In the genomic region with DNA sequence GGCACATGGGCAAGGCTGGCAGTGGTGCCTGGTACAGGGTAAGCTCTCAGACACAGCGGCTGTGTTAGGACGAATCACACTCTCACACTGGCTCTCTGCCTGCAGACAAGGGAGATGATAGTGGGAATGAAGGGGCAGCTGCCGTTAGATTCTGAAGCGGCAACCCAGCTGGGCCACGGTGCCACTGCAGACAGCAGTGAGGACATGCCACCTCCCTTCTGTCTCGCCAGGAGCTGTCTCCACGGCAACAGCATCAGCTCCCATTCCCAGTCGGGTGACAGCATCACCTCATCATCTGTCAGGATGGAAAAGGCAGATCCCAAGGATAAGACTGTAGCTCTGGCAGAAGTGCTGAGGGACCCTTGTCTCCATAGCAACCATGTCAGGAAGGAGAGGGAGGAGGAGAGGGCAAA, we compare ENCODE assay signal across 12 mouse cellular contexts. TPM values are rescaled to one million over a fixed set of nuclear protein-coding genes. Genes with fewer than 3 reads are reported as not detected.
A peak's percentile ranks its signal among the peaks of the same experiment; 100 is the strongest.
DNase-seq lines count a peak whose midpoint lies in the region; ATAC-seq lines count a peak whose summit lies in the region.
"Had no signal": no experiment of that assay in that cellular context is flagged by ENCODE, and none has a peak within 500 bp of the region (broad histone marks: within the 10 kb centered on the region; RNA-seq: fewer than 3 reads in every experiment).

No protein-coding gene starts in this region.

- H3K9ac ChIP-seq in limb, embryonic 13.5 days = no peak overlapping the region
- H3K9ac ChIP-seq: liver, embryonic 12.5 days had no signal

- H3K4me2 ChIP-seq in limb, embryonic 13.5 days (replicated peaks) = no peak overlapping the region
- H3K4me2 ChIP-seq: liver, embryonic 12.5 days had no signal

- H3K4me3 ChIP-seq in limb, embryonic 13.5 days = no peak overlapping the region
- H3K4me3 ChIP-seq in limb, embryonic 10.5 days = no peak overlapping the region
- H3K4me3 ChIP-seq: liver, embryonic 12.5 days had no signal

- peaks cover 6% of the 10 kb centered on the region; the same call in 1 of the 2 replicates for H3K9me3 ChIP-seq in limb, embryonic 13.5 days
- no peaks in the 10 kb centered on the region for H3K9me3 ChIP-seq in limb, embryonic 10.5 days (replicated peaks)
- H3K9me3 ChIP-seq: liver, embryonic 12.5 days had no signal

- no peak for DNase-seq in limb, embryonic 10.5 days (ENCODE audit: low spot score)
- DNase-seq in frontal cortex, adult 2 months (ENCODE audit: extremely low spot score in 1 of 2, low spot score in 1 of 2) = peak; percentile 30 to 65
- peak; percentile 89 for DNase-seq in left cerebral cortex, postnatal 4 days
- peak; percentile 50 to 57 for DNase-seq in right cerebral cortex, adult 2 months (ENCODE audit: low spot score in 2 of 2)
- DNase-seq in adrenal gland, adult 18-20 months (ENCODE audit: low spot score in 2 of 2) = no peak
- no peak for DNase-seq in c-Kit-positive CD71-positive TER-119-positive erythroid progenitor cells, embryonic 14.5 days (ENCODE audit: low spot score)
- DNase-seq: spleen, adult 18-20 months had no signal

- peaks cover 15% of the 10 kb centered on the region for H3K4me1 ChIP-seq in limb, embryonic 13.5 days
- no peaks in the 10 kb centered on the region for H3K4me1 ChIP-seq in limb, embryonic 10.5 days
- H3K4me1 ChIP-seq: liver, embryonic 12.5 days had no signal

- intact Hi-C loops in left cerebral cortex, postnatal 4 days (cut with DNase I) = no loop called here

- 0 out of 2 replicates have a peak, but pooled peaks have one; percentile 31 for ATAC-seq in limb, embryonic 13.5 days (ENCODE audit: low FRiP score, low read depth)
- no peak for ATAC-seq in erythroid progenitor cell, adult 5-6 weeks (replicated peaks; ENCODE audit: low FRiP score, poor library complexity, severe bottlenecking)
- ATAC-seq: liver, embryonic 12.5 days had no signal

- H3K27me3 ChIP-seq in limb, embryonic 13.5 days = no peaks in the 10 kb centered on the region
- no peaks in the 10 kb centered on the region for H3K27me3 ChIP-seq in limb, embryonic 10.5 days (ENCODE audit: low read depth, poor library complexity, severe bottlenecking)
- H3K27me3 ChIP-seq: liver, embryonic 12.5 days had no signal

- H3K36me3 ChIP-seq in limb, embryonic 13.5 days = peaks cover 95% of the 10 kb centered on the region
- peaks cover 100% of the 10 kb centered on the region for H3K36me3 ChIP-seq in limb, embryonic 10.5 days

- WGBS in limb, embryonic 13.5 days = 76% methylated on average over 8 of the region's 8 CpGs
- 84% methylated on average over 8 of the region's 8 CpGs for WGBS in limb, embryonic 10.5 days

- no peak overlapping the region for H3K27ac ChIP-seq in limb, embryonic 13.5 days
- no peak overlapping the region for H3K27ac ChIP-seq in limb, embryonic 10.5 days
- H3K27ac ChIP-seq: liver, embryonic 12.5 days had no signal

RNA-seq across cellular contexts. Expression of gene Soga1, which starts 29.2 kb away (rescaled TPM):
- polyA plus RNA-seq in limb, embryonic 13.5 days (2015; fragmentation: Nextera tagmentation; extraction: Ambion mirVana) = 4.1 and 4.2 TPM in 2 replicates
- 5.3 and 5.7 TPM in 2 replicates for polyA plus RNA-seq in limb, embryonic 10.5 days (2016; fragmentation: Nextera tagmentation; extraction: Ambion mirVana)
- polyA plus RNA-seq in frontal cortex, adult 2 months (2012; rRNA removed) = 8.5 and 10.5 TPM in 2 replicates
- 100 to 1,000 TPM; 104 to 108 TPM for total RNA-seq in left cerebral cortex, postnatal 4 days (2021)
- total RNA-seq in adrenal gland, adult 18-20 months (2021) = 10 to 100 TPM; 31.4 to 36.2 TPM
- 0.36 and 0.42 TPM in 2 replicates for total RNA-seq in erythroid progenitor cell, adult 5-6 weeks (2015; ENCODE audit: low replicate concordance)
- 2.8 and 3.6 TPM in 2 replicates for total RNA-seq in erythroid progenitor cell, adult 5-6 weeks (2017; ENCODE audit: low replicate concordance)

RNA-seq across cellular contexts. Expression of gene Tldc2, which starts 37.0 kb away (rescaled TPM):
- not detected in 2 replicates for polyA plus RNA-seq in limb, embryonic 13.5 days (2015; fragmentation: Nextera tagmentation; extraction: Ambion mirVana)
- polyA plus RNA-seq in limb, embryonic 10.5 days (2016; fragmentation: Nextera tagmentation; extraction: Ambion mirVana) = not detected in 2 replicates
- 0.30 TPM in 1 of 2 replicates, not detected in the other for polyA plus RNA-seq in frontal cortex, adult 2 months (2012; rRNA removed)
- total RNA-seq in left cerebral cortex, postnatal 4 days (2021) = not detected
- not detected for total RNA-seq in adrenal gland, adult 18-20 months (2021)
- total RNA-seq in erythroid progenitor cell, adult 5-6 weeks (2015; ENCODE audit: low replicate concordance) = not detected in 2 replicates
- not detected in 2 replicates for total RNA-seq in erythroid progenitor cell, adult 5-6 weeks (2017; ENCODE audit: low replicate concordance)
- total RNA-seq: MEL had no signal
- polyA plus RNA-seq: heart, embryonic 16.5 days had no signal

RNA-seq across cellular contexts. Expression of gene Dsn1, which starts 42.9 kb away (rescaled TPM):
- polyA plus RNA-seq in limb, embryonic 13.5 days (2015; fragmentation: Nextera tagmentation; extraction: Ambion mirVana) = 42.3 TPM in 2 replicates
- polyA plus RNA-seq in limb, embryonic 10.5 days (2016; fragmentation: Nextera tagmentation; extraction: Ambion mirVana) = 51.3 and 61.5 TPM in 2 replicates
- 6.6 and 7.3 TPM in 2 replicates for polyA plus RNA-seq in frontal cortex, adult 2 months (2012; rRNA removed)
- total RNA-seq in left cerebral cortex, postnatal 4 days (2021) = 1 to 10 TPM; 7.4 to 8.4 TPM
- total RNA-seq in adrenal gland, adult 18-20 months (2021) = 1 to 10 TPM; 2.8 to 3.8 TPM
- 56.9 and 59.5 TPM in 2 replicates for total RNA-seq in erythroid progenitor cell, adult 5-6 weeks (2015; ENCODE audit: low replicate concordance)
- 62.4 and 101 TPM in 2 replicates for total RNA-seq in erythroid progenitor cell, adult 5-6 weeks (2017; ENCODE audit: low replicate concordance)

RNA-seq across cellular contexts. Expression of gene Ndrg3, which starts 58.0 kb away (rescaled TPM):
- polyA plus RNA-seq in limb, embryonic 13.5 days (2015; fragmentation: Nextera tagmentation; extraction: Ambion mirVana) = 44.7 and 48.6 TPM in 2 replicates
- 37.5 and 40.4 TPM in 2 replicates for polyA plus RNA-seq in limb, embryonic 10.5 days (2016; fragmentation: Nextera tagmentation; extraction: Ambion mirVana)
- polyA plus RNA-seq in frontal cortex, adult 2 months (2012; rRNA removed) = 439 and 512 TPM in 2 replicates
- 100 to 1,000 TPM; 267 to 276 TPM for total RNA-seq in left cerebral cortex, postnatal 4 days (2021)
- 10 to 100 TPM; 61.0 to 87.7 TPM for total RNA-seq in adrenal gland, adult 18-20 months (2021)
- total RNA-seq in erythroid progenitor cell, adult 5-6 weeks (2015; ENCODE audit: low replicate concordance) = 16.6 and 21.4 TPM in 2 replicates
- 11.7 and 14.6 TPM in 2 replicates for total RNA-seq in erythroid progenitor cell, adult 5-6 weeks (2017; ENCODE audit: low replicate concordance)

Comparison
In these comparisons a context has a peak if more than half of its experiments do, and no peak if none do; other contexts are left out.
1. DNase-seq: peak in frontal cortex, adult 2 months (2 of 2), left cerebral cortex, postnatal 4 days (single experiment) and right cerebral cortex, adult 2 months (2 of 2); none in limb, embryonic 10.5 days (single experiment), adrenal gland, adult 18-20 months (0 of 2) and c-Kit-positive CD71-positive TER-119-positive erythroid progenitor cells, embryonic 14.5 days (single experiment).
2. RNA of gene Soga1, which starts 29.2 kb away (total RNA-seq): 104 to 108 TPM in left cerebral cortex, postnatal 4 days and 31.4 to 36.2 TPM in adrenal gland, adult 18-20 months; 0.36 to 3.6 TPM in erythroid progenitor cell, adult 5-6 weeks; every median in the first group is over 4 times any median in the second.
3. RNA of gene Dsn1, which starts 42.9 kb away (total RNA-seq): 56.9 to 101 TPM in erythroid progenitor cell, adult 5-6 weeks; 7.4 to 8.4 TPM in left cerebral cortex, postnatal 4 days and 2.8 to 3.8 TPM in adrenal gland, adult 18-20 months; every median in the first group is over 4 times any median in the second.